Mouse (Mus musculus): ENCODE measurements at regions not wholly inside any gene's neighbourhood (a gene's known extent, or its start where the extent isn't known, plus 50 kb on each side); places are given as distances from the start of the nearest gene placed in this dataset.

GRCm38 (mm10) chr13:56021716-56022115, 114.4 kb downstream of the H2afy start:
- peak; percentile 48 for DNase-seq

- DNase-seq, result no peak
Measured at GRCm38 (mm10) chr13:56014006-56014405, 122.2 kb downstream of the H2afy start.

- DNase-seq, result no peak
Measured at GRCm38 (mm10) chr13:56010416-56010815, 125.7 kb downstream of the H2afy start.

- no peak for DNase-seq
Measured at GRCm38 (mm10) chr13:56006827-56007226, 129.3 kb downstream of the H2afy start.

- DNase-seq, result no peak
Measured at GRCm38 (mm10) chr13:56005746-56006145, 130.4 kb downstream of the H2afy start.

GRCm38 (mm10) chr13:56003724-56004393, 132.3 kb downstream of the H2afy start:
- peak; percentile 93 for DNase-seq

- DNase-seq, result no peak
Measured at GRCm38 (mm10) chr13:55995255-55995654, 140.9 kb downstream of the H2afy start.

- DNase-seq, result peak; percentile 84
Measured at GRCm38 (mm10) chr13:55994460-55994859, 141.7 kb downstream of the H2afy start.

- DNase-seq, result peak; percentile 45
Measured at GRCm38 (mm10) chr13:55992699-55993098, 143.5 kb downstream of the H2afy start.

GRCm38 (mm10) chr13:55991216-55991615, 144.9 kb downstream of the H2afy start:
- no peak for DNase-seq

- no peak for DNase-seq
Measured at GRCm38 (mm10) chr13:55990186-55990585, 146.0 kb downstream of the H2afy start.

- DNase-seq, result no peak
Measured at GRCm38 (mm10) chr13:55989401-55989800, 146.8 kb downstream of the H2afy start.

- DNase-seq, result no peak
Measured at GRCm38 (mm10) chr13:55985396-55985795, 149.4 kb upstream of the Pitx1 start.

- DNase-seq, result no peak
Measured at GRCm38 (mm10) chr13:55984772-55985171, 148.8 kb upstream of the Pitx1 start.

GRCm38 (mm10) chr13:55983851-55984250, 147.9 kb upstream of the Pitx1 start:
- no peak for DNase-seq

GRCm38 (mm10) chr13:55981041-55981440, 145.0 kb upstream of the Pitx1 start:
- no peak for DNase-seq

- no peak for DNase-seq
Measured at GRCm38 (mm10) chr13:55977902-55978301, 141.9 kb upstream of the Pitx1 start.

GRCm38 (mm10) chr13:55976911-55977381, 141.0 kb upstream of the Pitx1 start:
- DNase-seq, result peak; percentile 43

GRCm38 (mm10) chr13:55974105-55974504, 138.1 kb upstream of the Pitx1 start:
- DNase-seq, result no peak

- DNase-seq, result no peak
Measured at GRCm38 (mm10) chr13:55970687-55971086, 134.7 kb upstream of the Pitx1 start.

- no peak for DNase-seq
Measured at GRCm38 (mm10) chr13:55969473-55969872, 133.5 kb upstream of the Pitx1 start.

GRCm38 (mm10) chr13:55967151-55967550, 131.2 kb upstream of the Pitx1 start:
- DNase-seq, result no peak

GRCm38 (mm10) chr13:55963005-55963620, 127.1 kb upstream of the Pitx1 start:
- DNase-seq, result peak; percentile 69
